Mouse (Mus musculus): ENCODE data around the gene Miip. TPM values are rescaled to one million over a fixed set of nuclear protein-coding genes. Genes with fewer than 3 reads are reported as not detected.

Gene Miip
- polyA plus RNA-seq (2012; ENCODE audit: insufficient read depth, insufficient read length, missing spikeins): 4.0 and 10.3 TPM in 2 replicates

- H3K4me1 ChIP-seq (ENCODE audit: control insufficient read depth, insufficient read depth, insufficient read length, low read length): peaks cover 11% of the 10 kb centered on the region; the same call in 1 of the 2 replicates
- H3K4me3 ChIP-seq (ENCODE audit: insufficient read depth, low read depth, low read length): peak within 1 kb of the TSS; percentile 69
- H3K27ac ChIP-seq (replicated peaks; ENCODE audit: low read depth, low read length): peak within 1 kb of the TSS; percentile 35
Measured at GRCm38 (mm10) chr4:147868450-147869031, at the start of gene Miip, which contains the start of gene Fv1. TSS of gene Miip (minus strand) at chr4:147868816. TSS of gene Fv1 (plus strand) at chr4:147868979.

- Histone ChIP-seq H3K4me3 (ENCODE audit: insufficient read depth, low read depth, low read length) (no peak overlapping the region), H3K4me1 (ENCODE audit: control insufficient read depth, insufficient read depth, insufficient read length, low read length) (peaks cover 2% of the 10 kb centered on the region), H3K27ac (replicated peaks; ENCODE audit: low read depth, low read length) (no peak overlapping the region)
Measured at GRCm38 (mm10) chr4:147909486-147909885, 40.9 kb upstream of the Miip start.

- Histone ChIP-seq H3K27ac (replicated peaks; ENCODE audit: low read depth, low read length) (peak overlapping the region; percentile 67), H3K4me1 (ENCODE audit: control insufficient read depth, insufficient read depth, insufficient read length, low read length) (peaks cover 5% of the 10 kb centered on the region), H3K4me3 (ENCODE audit: insufficient read depth, low read depth, low read length) (no peak overlapping the region)
Measured at GRCm38 (mm10) chr4:147906230-147906629, 37.6 kb upstream of the Miip start.

- peak overlapping the region; percentile 37 for H3K4me3 ChIP-seq (ENCODE audit: insufficient read depth, low read depth, low read length)
- H3K4me1 ChIP-seq (ENCODE audit: control insufficient read depth, insufficient read depth, insufficient read length, low read length): peaks cover 5% of the 10 kb centered on the region
- H3K27ac ChIP-seq (replicated peaks; ENCODE audit: low read depth, low read length): peak overlapping the region; percentile 67
Measured at GRCm38 (mm10) chr4:147905090-147905659, 36.6 kb upstream of the Miip start.

- Histone ChIP-seq H3K4me3 (ENCODE audit: insufficient read depth, low read depth, low read length) (peak within 1 kb of the TSS; percentile 69), H3K27ac (replicated peaks; ENCODE audit: low read depth, low read length) (peak within 1 kb of the TSS; percentile 97), H3K4me1 (ENCODE audit: control insufficient read depth, insufficient read depth, insufficient read length, low read length) (peaks cover 5% of the 10 kb centered on the region)
Measured at GRCm38 (mm10) chr4:147904313-147905089, 35.9 kb upstream of the Miip start, which contains the start of gene Mfn2. TSS of gene Mfn2 (minus strand) at chr4:147904704.

GRCm38 (mm10) chr4:147903601-147904000 lies 35.0 kb upstream of the Miip start:
- H3K4me1 ChIP-seq (ENCODE audit: control insufficient read depth, insufficient read depth, insufficient read length, low read length): peaks cover 6% of the 10 kb centered on the region
- H3K27ac ChIP-seq (replicated peaks; ENCODE audit: low read depth, low read length): peak overlapping the region; percentile 97
- peak overlapping the region; percentile 69 for H3K4me3 ChIP-seq (ENCODE audit: insufficient read depth, low read depth, low read length)

GRCm38 (mm10) chr4:147902906-147903500 lies 34.4 kb upstream of the Miip start:
- peak overlapping the region; percentile 69 for H3K4me3 ChIP-seq (ENCODE audit: insufficient read depth, low read depth, low read length)
- H3K27ac ChIP-seq (replicated peaks; ENCODE audit: low read depth, low read length): peak overlapping the region; percentile 97
- peaks cover 8% of the 10 kb centered on the region for H3K4me1 ChIP-seq (ENCODE audit: control insufficient read depth, insufficient read depth, insufficient read length, low read length)

GRCm38 (mm10) chr4:147900452-147900851 lies 31.8 kb upstream of the Miip start:
- Histone ChIP-seq H3K27ac (replicated peaks; ENCODE audit: low read depth, low read length) (no peak overlapping the region; the same call in 1 of the 2 replicates), H3K4me1 (ENCODE audit: control insufficient read depth, insufficient read depth, insufficient read length, low read length) (peaks cover 12% of the 10 kb centered on the region), H3K4me3 (ENCODE audit: insufficient read depth, low read depth, low read length) (no peak overlapping the region)

GRCm38 (mm10) chr4:147897348-147897747 lies 28.7 kb upstream of the Miip start:
- H3K27ac ChIP-seq (replicated peaks; ENCODE audit: low read depth, low read length): peak overlapping the region; percentile 83

GRCm38 (mm10) chr4:147896411-147896810 lies 27.8 kb upstream of the Miip start:
- H3K4me3 ChIP-seq (ENCODE audit: insufficient read depth, low read depth, low read length): no peak overlapping the region
- peak overlapping the region; percentile 83 for H3K27ac ChIP-seq (replicated peaks; ENCODE audit: low read depth, low read length)
- H3K4me1 ChIP-seq (ENCODE audit: control insufficient read depth, insufficient read depth, insufficient read length, low read length): peaks cover 9% of the 10 kb centered on the region

More at GRCm38 (mm10) chr4:147897348-147897747, 28.7 kb upstream of the Miip start:
- Histone ChIP-seq H3K4me3 (ENCODE audit: insufficient read depth, low read depth, low read length) (no peak overlapping the region), H3K4me1 (ENCODE audit: control insufficient read depth, insufficient read depth, insufficient read length, low read length) (peaks cover 9% of the 10 kb centered on the region)

GRCm38 (mm10) chr4:147895815-147896330 lies 27.3 kb upstream of the Miip start:
- no peak overlapping the region for H3K4me3 ChIP-seq (ENCODE audit: insufficient read depth, low read depth, low read length)
- H3K27ac ChIP-seq (replicated peaks; ENCODE audit: low read depth, low read length): peak overlapping the region; percentile 19
- peaks cover 9% of the 10 kb centered on the region for H3K4me1 ChIP-seq (ENCODE audit: control insufficient read depth, insufficient read depth, insufficient read length, low read length)

GRCm38 (mm10) chr4:147890341-147890740 lies 21.7 kb upstream of the Miip start:
- Histone ChIP-seq H3K4me3 (ENCODE audit: insufficient read depth, low read depth, low read length) (no peak overlapping the region), H3K27ac (replicated peaks; ENCODE audit: low read depth, low read length) (no peak overlapping the region), H3K4me1 (ENCODE audit: control insufficient read depth, insufficient read depth, insufficient read length, low read length) (no peaks in the 10 kb centered on the region)

- Histone ChIP-seq H3K4me1 (ENCODE audit: control insufficient read depth, insufficient read depth, insufficient read length, low read length) (no peaks in the 10 kb centered on the region), H3K4me3 (ENCODE audit: insufficient read depth, low read depth, low read length) (no peak overlapping the region), H3K27ac (replicated peaks; ENCODE audit: low read depth, low read length) (no peak overlapping the region)
Measured at GRCm38 (mm10) chr4:147888237-147888636, 19.6 kb upstream of the Miip start.

- H3K27ac ChIP-seq (replicated peaks; ENCODE audit: low read depth, low read length): 0 out of 2 replicates have a peak overlapping the region, but pooled peaks have one; percentile 14
- H3K4me3 ChIP-seq (ENCODE audit: insufficient read depth, low read depth, low read length): no peak overlapping the region
- no peaks in the 10 kb centered on the region for H3K4me1 ChIP-seq (ENCODE audit: control insufficient read depth, insufficient read depth, insufficient read length, low read length)
Measured at GRCm38 (mm10) chr4:147887277-147887676, 18.7 kb upstream of the Miip start.

- Histone ChIP-seq H3K27ac (replicated peaks; ENCODE audit: low read depth, low read length) (no peak overlapping the region), H3K4me1 (ENCODE audit: control insufficient read depth, insufficient read depth, insufficient read length, low read length) (no peaks in the 10 kb centered on the region), H3K4me3 (ENCODE audit: insufficient read depth, low read depth, low read length) (no peak overlapping the region)
Measured at GRCm38 (mm10) chr4:147886158-147886557, 17.5 kb upstream of the Miip start.
